Mouse (Mus musculus): Measurements from ENCODE around the gene Kcnh1. TPM values are rescaled to one million over a fixed set of nuclear protein-coding genes. Genes with fewer than 3 reads are reported as not detected.

The Kcnh1 gene
- polyA plus RNA-seq, 1 experiment from 2014 or later = 0.40 TPM

- H3K27ac ChIP-seq (ENCODE audit: low read depth, low read length) = no peak overlapping the region
- H3K4me3 ChIP-seq (ENCODE audit: low read depth, low read length) = no peak overlapping the region
- no peaks in the 10 kb centered on the region for H3K4me1 ChIP-seq (replicated peaks; ENCODE audit: control insufficient read depth, insufficient read depth, low read length)
- no peak overlapping the region for H3K4me2 ChIP-seq (replicated peaks; ENCODE audit: low read depth, low read length)
- H3K9ac ChIP-seq (ENCODE audit: low read depth, low read length) = no peak overlapping the region
- no peaks in the 10 kb centered on the region for H3K9me3 ChIP-seq (ENCODE audit: control insufficient read depth, low read length)
- H3K36me3 ChIP-seq (ENCODE audit: control insufficient read depth, insufficient read depth, low read length) = no peaks in the 10 kb centered on the region
- H3K27me3 ChIP-seq (ENCODE audit: control insufficient read depth, insufficient read depth, low read length) = no peaks in the 10 kb centered on the region
- ATAC-seq (ENCODE audit: low FRiP score) (no peak), DNase-seq (ENCODE audit: low spot score) (no peak)
- 76% methylated on average over 5 of the region's 5 CpGs for whole genome bisulfite sequencing
These were observed 156.8 kb downstream of the Kcnh1 start for GRCm38 (mm10) chr1:192347327-192347726.

- Histone ChIP-seq H3K4me3 (ENCODE audit: low read depth, low read length) (no peak overlapping the region), H3K27me3 (ENCODE audit: control insufficient read depth, insufficient read depth, low read length) (no peaks in the 10 kb centered on the region), H3K27ac (ENCODE audit: low read depth, low read length) (no peak overlapping the region), H3K9me3 (ENCODE audit: control insufficient read depth, low read length) (no peaks in the 10 kb centered on the region), H3K9ac (ENCODE audit: low read depth, low read length) (no peak overlapping the region), H3K4me1 (replicated peaks; ENCODE audit: control insufficient read depth, insufficient read depth, low read length) (no peaks in the 10 kb centered on the region), H3K36me3 (ENCODE audit: control insufficient read depth, insufficient read depth, low read length) (no peaks in the 10 kb centered on the region), H3K4me2 (replicated peaks; ENCODE audit: low read depth, low read length) (no peak overlapping the region)
- WGBS = 87% methylated on average over 3 of the region's 3 CpGs
- no peak for DNase-seq (ENCODE audit: low spot score)
- no peak for ATAC-seq (ENCODE audit: low FRiP score)
These were observed 165.7 kb downstream of the Kcnh1 start for GRCm38 (mm10) chr1:192356231-192356630.

GRCm38 (mm10) chr1:192359212-192359611 is 168.6 kb downstream of the Kcnh1 start:
- Histone ChIP-seq H3K9me3 (ENCODE audit: control insufficient read depth, low read length) (no peaks in the 10 kb centered on the region), H3K36me3 (ENCODE audit: control insufficient read depth, insufficient read depth, low read length) (no peaks in the 10 kb centered on the region), H3K4me3 (ENCODE audit: low read depth, low read length) (no peak overlapping the region), H3K4me1 (replicated peaks; ENCODE audit: control insufficient read depth, insufficient read depth, low read length) (no peaks in the 10 kb centered on the region), H3K9ac (ENCODE audit: low read depth, low read length) (no peak overlapping the region), H3K27me3 (ENCODE audit: control insufficient read depth, insufficient read depth, low read length) (no peaks in the 10 kb centered on the region), H3K4me2 (replicated peaks; ENCODE audit: low read depth, low read length) (no peak overlapping the region), H3K27ac (ENCODE audit: low read depth, low read length) (no peak overlapping the region)
- DNase-seq (ENCODE audit: low spot score) (no peak), ATAC-seq (ENCODE audit: low FRiP score) (no peak)
- WGBS = 88% methylated on average over 2 of the region's 2 CpGs

- Histone ChIP-seq H3K4me3 (ENCODE audit: low read depth, low read length) (no peak overlapping the region), H3K36me3 (ENCODE audit: control insufficient read depth, insufficient read depth, low read length) (no peaks in the 10 kb centered on the region), H3K4me2 (replicated peaks; ENCODE audit: low read depth, low read length) (no peak overlapping the region), H3K9me3 (ENCODE audit: control insufficient read depth, low read length) (no peaks in the 10 kb centered on the region), H3K9ac (ENCODE audit: low read depth, low read length) (no peak overlapping the region), H3K27me3 (ENCODE audit: control insufficient read depth, insufficient read depth, low read length) (no peaks in the 10 kb centered on the region), H3K4me1 (replicated peaks; ENCODE audit: control insufficient read depth, insufficient read depth, low read length) (no peaks in the 10 kb centered on the region), H3K27ac (ENCODE audit: low read depth, low read length) (no peak overlapping the region)
- WGBS = 70% methylated on average over 5 of the region's 5 CpGs
- ATAC-seq (ENCODE audit: low FRiP score) (no peak), DNase-seq (ENCODE audit: low spot score) (no peak)
These were observed 177.8 kb downstream of the Kcnh1 start for GRCm38 (mm10) chr1:192368336-192368735.

- DNase-seq (ENCODE audit: low spot score) (no peak), ATAC-seq (ENCODE audit: low FRiP score) (no peak)
- Histone ChIP-seq H3K27ac (ENCODE audit: low read depth, low read length) (no peak overlapping the region; the same call in 1 of the 2 replicates), H3K9ac (ENCODE audit: low read depth, low read length) (no peak overlapping the region), H3K36me3 (ENCODE audit: control insufficient read depth, insufficient read depth, low read length) (no peaks in the 10 kb centered on the region), H3K27me3 (ENCODE audit: control insufficient read depth, insufficient read depth, low read length) (no peaks in the 10 kb centered on the region), H3K4me1 (replicated peaks; ENCODE audit: control insufficient read depth, insufficient read depth, low read length) (no peaks in the 10 kb centered on the region), H3K4me3 (ENCODE audit: low read depth, low read length) (no peak overlapping the region), H3K4me2 (replicated peaks; ENCODE audit: low read depth, low read length) (no peak overlapping the region), H3K9me3 (ENCODE audit: control insufficient read depth, low read length) (no peaks in the 10 kb centered on the region)
- 92% methylated on average over 4 of the region's 4 CpGs for WGBS
These were observed 181.5 kb downstream of the Kcnh1 start for GRCm38 (mm10) chr1:192371943-192372614.

- no peak overlapping the region for H3K9ac ChIP-seq (ENCODE audit: low read depth, low read length)
- no peak overlapping the region for H3K4me3 ChIP-seq (ENCODE audit: low read depth, low read length)
- H3K27ac ChIP-seq (ENCODE audit: low read depth, low read length) = no peak overlapping the region
- DNase-seq (ENCODE audit: low spot score) (no peak), ATAC-seq (ENCODE audit: low FRiP score) (no peak)
- no peaks in the 10 kb centered on the region for H3K4me1 ChIP-seq (replicated peaks; ENCODE audit: control insufficient read depth, insufficient read depth, low read length)
- no peaks in the 10 kb centered on the region for H3K9me3 ChIP-seq (ENCODE audit: control insufficient read depth, low read length)
- H3K27me3 ChIP-seq (ENCODE audit: control insufficient read depth, insufficient read depth, low read length) = no peaks in the 10 kb centered on the region
- no peaks in the 10 kb centered on the region for H3K36me3 ChIP-seq (ENCODE audit: control insufficient read depth, insufficient read depth, low read length)
- no peak overlapping the region for H3K4me2 ChIP-seq (replicated peaks; ENCODE audit: low read depth, low read length)
- 79% methylated on average over 4 of the region's 4 CpGs for WGBS
These were observed 188.0 kb downstream of the Kcnh1 start for GRCm38 (mm10) chr1:192378546-192379075.

- WGBS = 61% methylated on average over 5 of the region's 5 CpGs
- Histone ChIP-seq H3K4me3 (ENCODE audit: low read depth, low read length) (no peak overlapping the region), H3K9ac (ENCODE audit: low read depth, low read length) (no peak overlapping the region), H3K36me3 (ENCODE audit: control insufficient read depth, insufficient read depth, low read length) (no peaks in the 10 kb centered on the region), H3K4me1 (replicated peaks; ENCODE audit: control insufficient read depth, insufficient read depth, low read length) (no peaks in the 10 kb centered on the region), H3K4me2 (replicated peaks; ENCODE audit: low read depth, low read length) (no peak overlapping the region), H3K9me3 (ENCODE audit: control insufficient read depth, low read length) (no peaks in the 10 kb centered on the region), H3K27ac (ENCODE audit: low read depth, low read length) (no peak overlapping the region), H3K27me3 (ENCODE audit: control insufficient read depth, insufficient read depth, low read length) (no peaks in the 10 kb centered on the region)
- ATAC-seq (ENCODE audit: low FRiP score) (no peak), DNase-seq (ENCODE audit: low spot score) (no peak)
These were observed 190.0 kb downstream of the Kcnh1 start for GRCm38 (mm10) chr1:192380596-192381041.

- Histone ChIP-seq H3K4me3 (ENCODE audit: low read depth, low read length) (no peak overlapping the region), H3K36me3 (ENCODE audit: control insufficient read depth, insufficient read depth, low read length) (no peaks in the 10 kb centered on the region), H3K4me1 (replicated peaks; ENCODE audit: control insufficient read depth, insufficient read depth, low read length) (no peaks in the 10 kb centered on the region), H3K9me3 (ENCODE audit: control insufficient read depth, low read length) (no peaks in the 10 kb centered on the region), H3K27me3 (ENCODE audit: control insufficient read depth, insufficient read depth, low read length) (no peaks in the 10 kb centered on the region), H3K9ac (ENCODE audit: low read depth, low read length) (no peak overlapping the region), H3K4me2 (replicated peaks; ENCODE audit: low read depth, low read length) (no peak overlapping the region), H3K27ac (ENCODE audit: low read depth, low read length) (no peak overlapping the region)
- no peak for DNase-seq (ENCODE audit: low spot score)
- ATAC-seq (ENCODE audit: low FRiP score) = no peak
These were observed 197.1 kb downstream of the Kcnh1 start for GRCm38 (mm10) chr1:192387624-192388023.

- H3K36me3 ChIP-seq (ENCODE audit: control insufficient read depth, insufficient read depth, low read length) = no peaks in the 10 kb centered on the region
- ATAC-seq (ENCODE audit: low FRiP score) = no peak
- no peak overlapping the region for H3K4me3 ChIP-seq (ENCODE audit: low read depth, low read length)
- H3K4me2 ChIP-seq (replicated peaks; ENCODE audit: low read depth, low read length) = no peak overlapping the region
- H3K9me3 ChIP-seq (ENCODE audit: control insufficient read depth, low read length) = no peaks in the 10 kb centered on the region
- no peaks in the 10 kb centered on the region for H3K27me3 ChIP-seq (ENCODE audit: control insufficient read depth, insufficient read depth, low read length)
- H3K27ac ChIP-seq (ENCODE audit: low read depth, low read length) = no peak overlapping the region
- no peak overlapping the region for H3K9ac ChIP-seq (ENCODE audit: low read depth, low read length)
- 84% methylated on average over 7 of the region's 7 CpGs for WGBS
- DNase-seq (ENCODE audit: low spot score) = no peak
- H3K4me1 ChIP-seq (replicated peaks; ENCODE audit: control insufficient read depth, insufficient read depth, low read length) = no peaks in the 10 kb centered on the region
These were observed 200.5 kb downstream of the Kcnh1 start for GRCm38 (mm10) chr1:192391041-192391440.

All from hindbrain, embryonic 11.5 days (tissue).